Mouse (Mus musculus) neural tube, embryonic 15.5 days (tissue): ENCODE data around the gene Zfp597. TPM values are rescaled to one million over a fixed set of nuclear protein-coding genes. Genes with fewer than 3 reads are reported as not detected.
"Not testable (repeated sequence)": the region's sequence is repeated elsewhere in the genome, so short reads cannot be mapped to it uniquely, and the experiment has no call there.

Experiments used
- ATAC-seq: fragments of 200-750 bp; cut with Nextera tagmentation; 2 replicates; pipeline ENCODE4 v1.8.0; 2017; ENCODE audit warnings: mild to moderate bottlenecking, moderate TSS enrichment, moderate library complexity; ENCODE audit not compliant: low FRiP score
- H3K27ac ChIP-seq: fragments of 300-500 bp; sonication (generic); replicated peaks from 2 replicates; pipeline ENCODE4 v1.5.1; 2015; ENCODE audit warnings: mild to moderate bottlenecking, inconsistent platforms
- H3K27me3 ChIP-seq: fragments of 300-500 bp; sonication (generic); replicated peaks from 2 replicates; pipeline ENCODE4 v1.6.1; 2015; ENCODE audit warnings: inconsistent platforms
- H3K36me3 ChIP-seq: fragments of 300-500 bp; sonication (generic); 2 replicates; pipeline ENCODE4 v1.6.1; 2015; ENCODE audit warnings: inconsistent platforms
- H3K4me1 ChIP-seq: fragments of 300-500 bp; sonication (generic); 2 replicates; pipeline ENCODE4 v1.6.1; 2015; ENCODE audit warnings: inconsistent platforms
- H3K4me2 ChIP-seq: fragments of 300-500 bp; sonication (generic); 2 replicates; pipeline ENCODE4 v1.6.1; 2015; ENCODE audit warnings: inconsistent platforms, mild to moderate bottlenecking, moderate library complexity
- H3K4me3 ChIP-seq: fragments of 300-500 bp; sonication (generic); replicated peaks from 2 replicates; pipeline ENCODE4 v1.5.1; 2015; ENCODE audit warnings: mild to moderate bottlenecking, inconsistent platforms
- H3K9ac ChIP-seq: fragments of 300-500 bp; sonication (generic); replicated peaks from 2 replicates; pipeline ENCODE4 v1.6.1; 2015; ENCODE audit warnings: mild to moderate bottlenecking, inconsistent platforms
- H3K9me3 ChIP-seq: fragments of 300-500 bp; sonication (generic); replicated peaks from 2 replicates; pipeline ENCODE4 v1.6.1; 2016; ENCODE audit warnings: inconsistent platforms
- WGBS: fragments of 180-500 bp; shearing (Covaris S2); methylation state at CpG from one replicate; pipeline ENCODE4 v1.1.7; 2015; ENCODE audit warnings: mixed read lengths; 5-methylcytosine and 5-hydroxymethylcytosine counted together
- polyA plus RNA-seq: library from polyadenylated mRNA; unstranded; fragments of >200 nt; fragmentation: Nextera tagmentation; extraction: Ambion mirVana; gene quantifications from 2 replicates; pipeline ENCODE4 v1.2.1, GENCODE M21; 2015

The Zfp597 gene
- polyA plus RNA-seq, 1 experiment from 2014 or later = 13.4 TPM

GRCm38 (mm10) chr16:3854437-3855182 lies 29.8 kb downstream of the Zfp597 start:
- H3K36me3 ChIP-seq = peaks cover 3% of the 10 kb centered on the region; the same call in 1 of the 2 replicates
- no peak overlapping the region for H3K4me3 ChIP-seq
- H3K4me2 ChIP-seq = no peak overlapping the region
- 66% methylated on average over 11 of the region's 11 CpGs for WGBS
- no peak for ATAC-seq
- H3K27me3 ChIP-seq = no peaks in the 10 kb centered on the region
- no peak overlapping the region for H3K27ac ChIP-seq
- H3K9me3 ChIP-seq = no peaks in the 10 kb centered on the region
- H3K4me1 ChIP-seq = 0 out of 2 replicates have a peak, but pooled peaks cover 4% of the 10 kb centered on the region
- H3K9ac ChIP-seq = no peak overlapping the region

- peaks cover 3% of the 10 kb centered on the region; the same call in 1 of the 2 replicates for H3K36me3 ChIP-seq
- no peaks in the 10 kb centered on the region for H3K27me3 ChIP-seq
- no peak overlapping the region for H3K9ac ChIP-seq
- H3K4me2 ChIP-seq = no peak overlapping the region
- ATAC-seq = no peak
- no peak overlapping the region for H3K4me3 ChIP-seq
- no peaks in the 10 kb centered on the region for H3K9me3 ChIP-seq
- no peak overlapping the region for H3K27ac ChIP-seq
- 29% methylated on average over 12 of the region's 12 CpGs for WGBS
- peaks cover 16% of the 10 kb centered on the region for H3K4me1 ChIP-seq
Observed at GRCm38 (mm10) chr16:3852586-3852985, 31.8 kb downstream of the Zfp597 start.

- not testable (repeated sequence) for H3K9ac ChIP-seq, H3K9me3 ChIP-seq, H3K4me3 ChIP-seq, H3K27me3 ChIP-seq, H3K4me2 ChIP-seq, ATAC-seq, H3K27ac ChIP-seq, H3K36me3 ChIP-seq
- H3K4me1 ChIP-seq = peaks cover 22% of the 10 kb centered on the region
- WGBS = 88% methylated on average over 13 of the region's 13 CpGs
Observed at GRCm38 (mm10) chr16:3851301-3851700, 33.1 kb downstream of the Zfp597 start.

GRCm38 (mm10) chr16:3848416-3848815 lies 35.9 kb downstream of the Zfp597 start:
- no peaks in the 10 kb centered on the region for H3K36me3 ChIP-seq
- H3K27me3 ChIP-seq = no peaks in the 10 kb centered on the region
- ATAC-seq = no peak
- H3K9me3 ChIP-seq = no peaks in the 10 kb centered on the region
- H3K4me2 ChIP-seq = peak overlapping the region; percentile 79
- WGBS = 81% methylated on average over 3 of the region's 3 CpGs
- H3K4me3 ChIP-seq = no peak overlapping the region; the same call in 1 of the 2 replicates
- H3K9ac ChIP-seq = no peak overlapping the region
- peaks cover 22% of the 10 kb centered on the region for H3K4me1 ChIP-seq
- no peak overlapping the region for H3K27ac ChIP-seq

- H3K4me1 ChIP-seq = peaks cover 25% of the 10 kb centered on the region
- H3K4me3 ChIP-seq = peak overlapping the region; percentile 79
- H3K9ac ChIP-seq = peak overlapping the region; percentile 79
- H3K27me3 ChIP-seq = no peaks in the 10 kb centered on the region
- ATAC-seq = no peak
- no peaks in the 10 kb centered on the region for H3K9me3 ChIP-seq
- no peaks in the 10 kb centered on the region for H3K36me3 ChIP-seq
- 0 out of 2 replicates have a peak overlapping the region, but pooled peaks have one; percentile 73 for H3K27ac ChIP-seq
- WGBS = 74% methylated on average over 4 of the region's 4 CpGs
- H3K4me2 ChIP-seq = peak overlapping the region; percentile 79
Observed at GRCm38 (mm10) chr16:3847871-3848270, 36.5 kb downstream of the Zfp597 start.

GRCm38 (mm10) chr16:3846711-3847518 lies 37.4 kb downstream of the Zfp597 start, which contains the start of gene Zfp174:
TSS of gene Zfp174 (plus strand) at chr16:3847268.
- WGBS = 3% methylated on average over 38 of the region's 38 CpGs
- H3K4me3 ChIP-seq = peak within 1 kb of the TSS; percentile 79
- H3K9ac ChIP-seq = peak within 1 kb of the TSS; percentile 79
- H3K4me1 ChIP-seq = peaks cover 25% of the 10 kb centered on the region
- peak; percentile 99 for ATAC-seq
- peak within 1 kb of the TSS; percentile 79 for H3K4me2 ChIP-seq
- H3K9me3 ChIP-seq = no peaks in the 10 kb centered on the region
- H3K27me3 ChIP-seq = no peaks in the 10 kb centered on the region
- peak within 1 kb of the TSS; percentile 73 for H3K27ac ChIP-seq
- no peaks in the 10 kb centered on the region for H3K36me3 ChIP-seq

- ATAC-seq = no peak
- no peaks in the 10 kb centered on the region for H3K36me3 ChIP-seq
- no peak overlapping the region for H3K4me3 ChIP-seq
- H3K4me2 ChIP-seq = no peak overlapping the region
- H3K27me3 ChIP-seq = no peaks in the 10 kb centered on the region
- H3K4me1 ChIP-seq = peaks cover 19% of the 10 kb centered on the region
- no peak overlapping the region for H3K27ac ChIP-seq
- no peaks in the 10 kb centered on the region for H3K9me3 ChIP-seq
- WGBS = 79% methylated on average over 1 of the region's 1 CpGs
- no peak overlapping the region for H3K9ac ChIP-seq
Observed at GRCm38 (mm10) chr16:3843796-3844195, 40.6 kb downstream of the Zfp597 start.

GRCm38 (mm10) chr16:3842989-3843388 lies 41.4 kb downstream of the Zfp597 start:
- Histone ChIP-seq H3K9me3 (no peaks in the 10 kb centered on the region), H3K36me3 (no peaks in the 10 kb centered on the region), H3K9ac (no peak overlapping the region), H3K4me1 (peaks cover 14% of the 10 kb centered on the region), H3K4me3 (no peak overlapping the region), H3K4me2 (no peak overlapping the region), H3K27ac (no peak overlapping the region), H3K27me3 (no peaks in the 10 kb centered on the region)
- no peak for ATAC-seq
- WGBS = 32% methylated on average over 4 of the region's 4 CpGs

- no peaks in the 10 kb centered on the region for H3K9me3 ChIP-seq
- no peaks in the 10 kb centered on the region for H3K27me3 ChIP-seq
- WGBS = 64% methylated on average over 17 of the region's 17 CpGs
- H3K4me1 ChIP-seq = 0 out of 2 replicates have a peak, but pooled peaks cover 3% of the 10 kb centered on the region
- H3K9ac ChIP-seq = no peak overlapping the region
- no peak for ATAC-seq
- no peak overlapping the region for H3K27ac ChIP-seq
- H3K4me2 ChIP-seq = no peak overlapping the region
- H3K4me3 ChIP-seq = no peak overlapping the region
- H3K36me3 ChIP-seq = no peaks in the 10 kb centered on the region
Observed at GRCm38 (mm10) chr16:3839157-3839885, 45.0 kb downstream of the Zfp597 start.

- no peaks in the 10 kb centered on the region for H3K27me3 ChIP-seq
- no peaks in the 10 kb centered on the region for H3K36me3 ChIP-seq
- WGBS = 86% methylated on average over 2 of the region's 2 CpGs
- H3K9ac ChIP-seq = no peak overlapping the region
- no peak for ATAC-seq
- H3K9me3 ChIP-seq = no peaks in the 10 kb centered on the region
- no peak overlapping the region for H3K4me2 ChIP-seq
- no peaks in the 10 kb centered on the region for H3K4me1 ChIP-seq
- H3K4me3 ChIP-seq = no peak overlapping the region
- no peak overlapping the region for H3K27ac ChIP-seq
Observed at GRCm38 (mm10) chr16:3835461-3835860, 48.9 kb downstream of the Zfp597 start.

- no peak for ATAC-seq
Observed at GRCm38 (mm10) chr16:3830588-3831109, 53.7 kb downstream of the Zfp597 start, which contains the start of gene Olfr15. TSS of gene Olfr15 (plus strand) at chr16:3830878.

More at GRCm38 (mm10) chr16:3830588-3831109, 53.7 kb downstream of the Zfp597 start, which contains the start of gene Olfr15:
- Histone ChIP-seq H3K9me3 (no peaks in the 10 kb centered on the region), H3K4me1 (no peaks in the 10 kb centered on the region), H3K27ac (no peak within 1 kb of the TSS), H3K4me2 (no peak within 1 kb of the TSS), H3K36me3 (no peaks in the 10 kb centered on the region), H3K4me3 (no peak within 1 kb of the TSS), H3K27me3 (no peaks in the 10 kb centered on the region), H3K9ac (no peak within 1 kb of the TSS)
